Mouse (Mus musculus): ENCODE measurements around the gene Ly6c2.
"Not testable (repeated sequence)": the region's sequence is repeated elsewhere in the genome, so short reads cannot be mapped to it uniquely, and the experiment has no call there.

The Ly6c2 gene

GRCm38 (mm10) chr15:75111861-75112630, at the start of gene Ly6c2:
Gene Ly6c2, minus strand, starts transcription at chr15:75111970.
- DNase-seq (ENCODE audit: low spot score in 2 of 2): not testable (repeated sequence)

GRCm38 (mm10) chr15:75157646-75158045, 45.9 kb upstream of the Ly6c2 start:
- no peak for DNase-seq (ENCODE audit: low spot score in 2 of 2)

- DNase-seq (ENCODE audit: low spot score in 2 of 2): no peak
Observed at GRCm38 (mm10) chr15:75154940-75155339, 43.2 kb upstream of the Ly6c2 start, which contains the start of gene Ly6g. Gene Ly6g, plus strand, starts transcription at chr15:75155240.

GRCm38 (mm10) chr15:75153087-75153486, 41.3 kb upstream of the Ly6c2 start:
- DNase-seq (ENCODE audit: low spot score in 2 of 2): no peak

GRCm38 (mm10) chr15:75143735-75144134, 32.0 kb upstream of the Ly6c2 start:
- no peak for DNase-seq (ENCODE audit: low spot score in 2 of 2)

- not testable (repeated sequence) for DNase-seq (ENCODE audit: low spot score in 2 of 2)
Observed at GRCm38 (mm10) chr15:75141812-75142360, 30.1 kb upstream of the Ly6c2 start.

GRCm38 (mm10) chr15:75137739-75138138, 26.0 kb upstream of the Ly6c2 start:
- DNase-seq (ENCODE audit: low spot score in 2 of 2): not testable (repeated sequence)

GRCm38 (mm10) chr15:75135090-75135783, 23.5 kb upstream of the Ly6c2 start:
- not testable (repeated sequence) for DNase-seq (ENCODE audit: low spot score in 2 of 2)

GRCm38 (mm10) chr15:75132346-75132745, 20.6 kb upstream of the Ly6c2 start:
- DNase-seq (ENCODE audit: low spot score in 2 of 2): not testable (repeated sequence)

- DNase-seq (ENCODE audit: low spot score in 2 of 2): no peak
Observed at GRCm38 (mm10) chr15:75120066-75120465, 8.3 kb upstream of the Ly6c2 start.

GRCm38 (mm10) chr15:75118742-75119141, 7.0 kb upstream of the Ly6c2 start:
- DNase-seq (ENCODE audit: low spot score in 2 of 2): peak in 1 of 2 experiments; percentile 3

- DNase-seq (ENCODE audit: low spot score in 2 of 2): not testable (repeated sequence)
Observed at GRCm38 (mm10) chr15:75117481-75117880, 5.7 kb upstream of the Ly6c2 start.

GRCm38 (mm10) chr15:75116525-75116924, 4.8 kb upstream of the Ly6c2 start:
- no peak for DNase-seq (ENCODE audit: low spot score in 2 of 2)

- DNase-seq (ENCODE audit: low spot score in 2 of 2): not testable (repeated sequence)
Observed at GRCm38 (mm10) chr15:75110424-75110823, 1.3 kb downstream of the Ly6c2 start.

GRCm38 (mm10) chr15:75099261-75099660, 12.5 kb downstream of the Ly6c2 start:
- DNase-seq (ENCODE audit: low spot score in 2 of 2): no peak

GRCm38 (mm10) chr15:75088041-75088440, 23.7 kb downstream of the Ly6c2 start:
- DNase-seq (ENCODE audit: low spot score in 2 of 2): not testable (repeated sequence)

- DNase-seq (ENCODE audit: low spot score in 2 of 2): no peak
Observed at GRCm38 (mm10) chr15:75069965-75070364, 41.8 kb downstream of the Ly6c2 start.

- peak in 1 of 2 experiments; percentile 59 for DNase-seq (ENCODE audit: low spot score in 2 of 2)
Observed at GRCm38 (mm10) chr15:75062030-75062574, 49.7 kb downstream of the Ly6c2 start.

- peak; percentile 6 to 27 for DNase-seq (ENCODE audit: low spot score in 2 of 2)
Observed at GRCm38 (mm10) chr15:75060505-75060904, 51.3 kb downstream of the Ly6c2 start.

Measured in left cerebral cortex, adult 9 months (tissue).